Mouse (Mus musculus) CD4-positive, CD25-positive, alpha-beta regulatory T cell, adult 2 months (primary cell): ENCODE data around the gene Dtx3.
"Not testable (repeated sequence)": the region's sequence is repeated elsewhere in the genome, so short reads cannot be mapped to it uniquely, and the experiment has no call there.

ENCODE experiments used
- DNase-seq: peaks from one replicate; pipeline ENCODE4 v3.0.0-alpha.2; 2012; ENCODE audit warnings: low read depth, low spot score

Dtx3 gene

GRCm38 (mm10) chr10:127165654-127166403 lies 29.7 kb downstream of the Dtx3 start:
- DNase-seq: peak; percentile 89

GRCm38 (mm10) chr10:127165354-127165653 lies 30.2 kb downstream of the Dtx3 start:
- no peak for DNase-seq

GRCm38 (mm10) chr10:127164631-127165353 lies 30.7 kb downstream of the Dtx3 start, which contains the start of gene B4galnt1:
Gene B4galnt1, plus strand, starts transcription at chr10:127165225.
- DNase-seq: peak; percentile 95

DNA sequence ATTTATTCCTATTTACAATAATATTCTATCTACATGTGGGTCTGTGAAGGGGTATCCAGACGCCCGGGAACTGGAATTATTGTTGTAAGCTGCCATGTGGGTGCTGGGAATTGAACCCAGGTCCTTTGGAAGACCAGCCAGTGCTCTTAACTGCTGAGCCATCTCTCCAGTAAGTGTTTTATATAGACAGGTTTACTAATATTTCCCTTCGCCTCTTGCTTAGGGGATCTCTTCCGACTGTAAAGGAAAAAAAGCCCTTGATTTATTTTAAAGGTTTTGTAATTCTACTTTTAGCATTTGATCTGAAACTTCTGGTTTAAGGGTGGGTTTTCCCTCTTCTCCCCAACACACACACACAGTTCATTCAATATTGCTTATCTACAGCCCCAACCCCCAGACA lies 31.3 kb downstream of the Dtx3 start:
- no peak for DNase-seq

DNA sequence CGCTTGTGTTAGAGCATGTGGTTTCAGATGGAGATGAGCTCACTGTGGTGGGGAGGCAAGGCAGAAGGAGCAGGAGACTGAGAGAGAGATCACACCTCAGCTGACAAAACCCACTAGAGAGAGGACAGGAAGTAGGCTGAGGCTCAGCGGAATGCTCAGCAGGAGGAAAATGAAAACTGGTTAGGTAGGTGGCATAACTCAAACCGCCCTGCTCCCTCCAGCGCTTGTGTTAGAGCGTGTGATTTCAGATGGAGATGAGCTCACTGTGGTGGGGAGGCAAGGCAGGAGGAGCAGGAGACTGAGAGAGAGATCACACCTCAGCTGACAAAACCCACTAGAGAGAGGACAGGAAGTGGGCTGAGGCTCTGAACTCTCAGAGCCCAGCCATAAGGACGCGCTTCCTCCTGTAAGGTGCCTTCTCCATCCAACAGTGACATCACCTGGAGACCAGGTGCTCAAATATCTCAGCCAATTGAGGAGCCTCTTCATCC lies 32.7 kb downstream of the Dtx3 start:
- peak; percentile 89 for DNase-seq

GRCm38 (mm10) chr10:127160728-127161127 lies 34.8 kb downstream of the Dtx3 start:
- no peak for DNase-seq

DNA sequence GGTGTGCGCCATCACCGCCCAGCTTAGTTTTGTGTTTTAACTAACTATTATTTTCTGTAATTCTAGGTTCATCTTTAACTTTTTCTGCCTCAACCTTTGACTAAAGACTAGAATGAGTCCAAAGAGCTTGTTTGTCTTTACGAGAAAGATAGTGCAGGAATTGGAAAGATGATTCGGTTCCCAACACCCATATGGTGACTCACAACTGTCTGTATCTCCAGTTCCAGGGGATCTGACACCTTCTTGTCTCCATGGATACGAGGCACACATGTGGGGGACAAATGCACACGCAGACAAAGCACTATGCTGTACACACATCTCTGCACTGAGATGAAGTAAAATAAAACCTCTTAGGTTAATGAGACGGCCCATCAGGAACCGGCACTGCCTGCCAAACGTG lies 35.4 kb downstream of the Dtx3 start:
- no peak for DNase-seq

GRCm38 (mm10) chr10:127158471-127158870 lies 37.1 kb downstream of the Dtx3 start:
- DNase-seq: no peak

- DNase-seq: no peak
Measured at GRCm38 (mm10) chr10:127156511-127156910, 39.0 kb downstream of the Dtx3 start.

- DNase-seq: no peak
Measured at GRCm38 (mm10) chr10:127156089-127156488, 39.4 kb downstream of the Dtx3 start.

DNA sequence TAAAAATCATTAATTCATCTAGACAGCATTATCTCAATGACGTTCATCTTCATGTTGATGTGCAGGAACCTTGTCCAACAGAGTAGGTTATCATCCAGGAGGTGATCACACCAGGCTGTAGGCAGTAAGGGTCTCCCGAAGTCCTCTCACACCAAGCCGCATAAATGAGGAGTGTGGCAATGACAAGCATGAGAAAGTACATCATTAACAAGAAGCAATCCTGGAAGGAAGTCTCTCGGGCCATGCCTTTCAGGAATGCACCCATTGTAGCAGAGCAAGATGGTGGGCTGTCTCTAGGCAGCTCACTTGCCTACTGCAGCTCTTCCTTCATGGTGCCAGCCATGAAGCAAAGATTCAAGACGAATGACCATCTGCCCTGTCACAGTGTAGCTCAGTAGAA lies 40.9 kb downstream of the Dtx3 start:
- DNase-seq: no peak

- no peak for DNase-seq
Measured at GRCm38 (mm10) chr10:127154241-127154640, 41.3 kb downstream of the Dtx3 start.

- DNase-seq: no peak
Measured at GRCm38 (mm10) chr10:127153323-127153722, 42.2 kb downstream of the Dtx3 start.

GRCm38 (mm10) chr10:127152556-127152955 lies 43.0 kb downstream of the Dtx3 start:
- DNase-seq: not testable (repeated sequence)

DNA sequence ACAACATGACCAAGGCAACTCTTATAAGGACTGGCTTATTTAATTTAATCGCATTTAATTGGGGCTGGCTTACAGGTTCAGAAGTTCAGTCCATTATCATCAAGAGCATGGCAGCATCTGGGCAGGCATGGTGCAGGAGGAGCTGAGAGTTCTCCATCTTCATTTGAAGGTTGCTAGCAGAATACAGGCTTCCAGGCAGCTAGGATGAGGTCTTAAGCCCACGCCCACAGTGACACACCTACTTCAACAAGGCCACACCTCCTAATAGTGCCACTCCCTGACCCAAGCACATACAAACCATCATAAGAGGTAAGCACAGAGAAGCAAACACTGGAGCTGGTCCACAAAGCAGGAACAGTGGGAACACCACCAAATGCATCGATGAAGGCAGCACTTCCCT lies 44.3 kb downstream of the Dtx3 start:
- not testable (repeated sequence) for DNase-seq

DNA sequence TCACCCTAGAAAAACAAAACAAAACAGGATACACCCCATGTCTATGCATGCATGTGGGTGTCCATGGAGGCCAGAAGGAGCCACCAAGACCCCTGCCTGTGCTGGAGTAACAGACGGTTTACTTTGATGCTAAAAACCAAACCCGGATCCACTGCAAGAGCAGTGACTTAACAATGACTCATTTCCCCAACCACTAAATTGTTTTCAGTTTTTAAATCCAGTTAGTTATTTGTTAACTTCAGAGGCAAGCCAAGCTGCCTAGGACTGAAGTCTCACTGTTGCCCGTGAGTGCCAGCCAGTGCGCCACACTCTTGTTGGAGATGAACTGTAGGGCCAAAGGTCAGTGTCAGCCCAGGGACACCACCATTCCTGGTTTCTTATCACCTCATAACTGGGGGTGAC lies 45.1 kb downstream of the Dtx3 start:
- DNase-seq: peak; percentile 48

DNA sequence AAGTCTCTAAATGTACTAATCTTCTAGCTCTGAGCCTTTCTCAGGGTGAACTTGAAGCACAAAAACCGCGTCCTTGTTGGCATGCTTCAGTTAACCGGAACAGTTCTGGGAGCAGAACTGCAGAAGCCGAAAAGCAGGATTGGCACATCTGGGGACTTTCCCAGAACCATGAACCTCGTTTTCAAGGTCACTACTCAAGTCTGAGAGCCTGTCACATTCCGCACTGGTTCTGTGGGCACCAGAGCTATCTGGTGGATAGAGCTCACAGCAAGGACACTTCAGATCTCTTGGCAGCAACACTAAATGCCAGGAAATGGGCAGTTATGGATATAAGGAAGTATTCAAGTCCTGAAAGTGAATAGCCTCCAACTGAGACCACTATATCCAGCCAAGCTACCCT lies 48.4 kb downstream of the Dtx3 start:
- DNase-seq: no peak

DNA sequence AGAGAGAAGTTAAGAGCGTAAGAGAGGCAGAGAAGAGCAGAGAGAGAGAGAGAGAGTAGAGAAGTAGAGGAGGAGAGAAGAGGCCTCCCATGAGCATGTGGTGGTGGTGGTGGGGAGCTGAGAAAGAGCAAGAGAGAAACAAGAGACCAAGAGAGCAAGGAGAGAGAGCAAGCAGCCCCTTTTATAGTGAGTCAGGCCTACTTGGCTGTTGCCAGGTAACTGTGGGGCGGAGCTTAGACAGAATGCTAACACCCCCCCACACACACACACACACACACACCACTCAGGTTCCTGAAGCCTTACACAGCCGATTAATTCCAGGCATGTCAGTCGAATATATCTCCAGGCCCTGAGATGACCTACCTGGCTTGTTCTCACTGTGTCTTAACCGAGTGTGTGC lies 50.2 kb downstream of the Dtx3 start:
- peak; percentile 53 for DNase-seq

DNA sequence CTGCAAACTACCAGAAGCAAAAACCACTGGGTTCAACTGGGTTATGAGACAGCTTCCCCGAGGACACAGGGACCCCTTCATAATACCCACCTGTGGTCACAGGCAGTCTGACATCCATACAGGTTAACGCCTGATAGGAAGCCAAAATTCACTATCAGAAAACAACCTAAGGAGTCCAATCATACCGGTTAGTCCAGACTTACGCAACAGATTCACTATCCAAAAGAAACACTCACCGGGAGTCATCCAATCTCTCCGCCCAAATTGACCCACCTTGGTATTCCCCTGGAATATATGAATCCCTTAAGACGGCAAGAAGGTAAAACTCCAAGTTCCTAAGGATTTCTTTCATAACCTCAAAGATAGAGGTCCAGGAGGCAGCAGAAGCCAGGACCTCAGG lies 51.0 kb downstream of the Dtx3 start:
- no peak for DNase-seq

- no peak for DNase-seq
Measured at GRCm38 (mm10) chr10:127143228-127143627, 52.3 kb downstream of the Dtx3 start.

- DNase-seq: peak; percentile 84
Measured at GRCm38 (mm10) chr10:127141500-127141899, 54.0 kb downstream of the Dtx3 start.

DNA sequence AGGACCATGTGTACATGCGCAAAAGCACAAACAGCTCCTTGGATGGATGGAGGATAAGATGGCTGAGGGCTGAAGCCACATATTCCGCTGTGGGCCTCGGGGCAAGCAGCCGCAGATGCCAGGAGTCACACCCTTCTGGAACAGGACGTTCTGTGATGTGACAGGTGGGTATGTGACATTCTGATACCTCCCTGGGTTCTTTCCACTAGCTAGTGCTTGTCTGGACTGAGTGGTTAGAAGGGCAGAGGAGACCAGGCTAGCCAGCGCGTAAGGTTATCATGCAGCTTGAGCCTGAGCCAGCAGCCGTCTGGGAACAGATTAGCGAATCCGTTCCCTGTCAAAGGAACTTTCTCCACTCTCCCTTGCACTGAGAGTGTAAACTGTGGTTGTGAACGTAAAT lies 54.6 kb downstream of the Dtx3 start:
- peak; percentile 60 for DNase-seq
